Mouse (Mus musculus) intestine, postnatal 0 days (tissue): Measurements from ENCODE around the gene Olfr224. TPM values are rescaled to one million over a fixed set of nuclear protein-coding genes. Genes with fewer than 3 reads are reported as not detected.

Source experiments
- ATAC-seq: fragments of 200-750 bp; cut with Nextera tagmentation; 2 replicates; pipeline ENCODE4 v1.8.0; 2017; ENCODE audit warnings: mild to moderate bottlenecking, moderate TSS enrichment, moderate library complexity
- H3K27ac ChIP-seq: fragments of 300-500 bp; sonication (generic); 2 replicates; pipeline ENCODE4 v1.5.1; 2014; ENCODE audit warnings: mild to moderate bottlenecking, low read depth, low read length, moderate library complexity
- H3K27me3 ChIP-seq: fragments of 300-500 bp; sonication (generic); replicated peaks from 2 replicates; pipeline ENCODE4 v1.6.1; 2014; ENCODE audit warnings: low read length, mixed read lengths; ENCODE audit not compliant: control insufficient read depth, insufficient read depth
- H3K36me3 ChIP-seq: fragments of 300-500 bp; sonication (generic); 2 replicates; pipeline ENCODE4 v1.6.1; 2014; ENCODE audit warnings: mild to moderate bottlenecking, moderate library complexity; ENCODE audit not compliant: control insufficient read depth, insufficient read depth
- H3K4me1 ChIP-seq: fragments of 300-500 bp; sonication (generic); replicated peaks from 2 replicates; pipeline ENCODE4 v1.6.1; 2014; ENCODE audit warnings: antibody characterized with exemption, low read length, mixed read lengths; ENCODE audit not compliant: control insufficient read depth, insufficient read depth
- H3K4me2 ChIP-seq: fragments of 300-500 bp; sonication (generic); replicated peaks from 2 replicates; pipeline ENCODE4 v1.6.1; 2014; ENCODE audit warnings: low read depth, mild to moderate bottlenecking, moderate library complexity
- H3K4me3 ChIP-seq: fragments of 300-500 bp; sonication (generic); 2 replicates; pipeline ENCODE4 v1.5.1; 2014; ENCODE audit warnings: low read depth, low read length
- H3K9ac ChIP-seq: fragments of 300-500 bp; sonication (generic); 2 replicates; pipeline ENCODE4 v1.6.1; 2014; ENCODE audit warnings: mild to moderate bottlenecking, low read depth, low read length
- H3K9me3 ChIP-seq: fragments of 300-500 bp; sonication (generic); 2 replicates; pipeline ENCODE4 v1.6.1; 2016; ENCODE audit warnings: mixed run types; ENCODE audit not compliant: control insufficient read depth
- CTCF ChIP-seq: sonication (generic); IDR thresholded peaks from 2 replicates; pipeline ENCODE4 v1.5.1; 2016; ENCODE audit warnings: low read depth, mild to moderate bottlenecking, control low read depth, antibody characterized with exemption, moderate library complexity
- WGBS: fragments of 180-500 bp; shearing (Covaris S2); extraction: QIAGEN DNeasy Blood & Tissue Kit; methylation state at CpG from one replicate; pipeline ENCODE4 v1.1.7; 2014; 5-methylcytosine and 5-hydroxymethylcytosine counted together
- polyA plus RNA-seq: library from polyadenylated mRNA; unstranded; fragments of >200 nt; fragmentation: Nextera tagmentation; extraction: Ambion mirVana; gene quantifications from 2 replicates; pipeline ENCODE4 v1.2.1, GENCODE M21; 2015

Gene Olfr224
- polyA plus RNA-seq, 1 experiment from 2014 or later, result not detected

GRCm38 (mm10) chr11:58597837-58598236, 27.5 kb upstream of the Olfr224 start:
- WGBS, result 83% methylated on average over 13 of the region's 13 CpGs
- ATAC-seq, result no peak
- no peak overlapping the region for H3K27ac ChIP-seq
- no peak overlapping the region for H3K4me3 ChIP-seq
- peaks cover 60% of the 10 kb centered on the region for H3K27me3 ChIP-seq
- TF ChIP-seq CTCF, result no peak
- H3K9ac ChIP-seq, result no peak overlapping the region
- no peaks in the 10 kb centered on the region for H3K4me1 ChIP-seq
- no peaks in the 10 kb centered on the region for H3K36me3 ChIP-seq
- H3K9me3 ChIP-seq, result no peaks in the 10 kb centered on the region
- no peak overlapping the region for H3K4me2 ChIP-seq

- WGBS, result 82% methylated on average over 6 of the region's 6 CpGs
- H3K27ac ChIP-seq, result no peak within 1 kb of the TSS
- no peaks in the 10 kb centered on the region for H3K9me3 ChIP-seq
- no peaks in the 10 kb centered on the region for H3K36me3 ChIP-seq
- no peak for TF ChIP-seq CTCF
- no peak within 1 kb of the TSS for H3K9ac ChIP-seq
- no peak within 1 kb of the TSS for H3K4me3 ChIP-seq
- no peaks in the 10 kb centered on the region for H3K4me1 ChIP-seq
- no peak for ATAC-seq
- no peak within 1 kb of the TSS for H3K4me2 ChIP-seq
- H3K27me3 ChIP-seq, result peaks cover 41% of the 10 kb centered on the region
Measured at GRCm38 (mm10) chr11:58594814-58595213, 24.5 kb upstream of the Olfr224 start, which contains the start of gene Olfr324. TSS of gene Olfr324 (plus strand) at chr11:58595114.

GRCm38 (mm10) chr11:58588620-58589250, 18.4 kb upstream of the Olfr224 start:
- Histone ChIP-seq H3K4me2 (no peak overlapping the region), H3K27ac (no peak overlapping the region), H3K27me3 (peaks cover 23% of the 10 kb centered on the region), H3K4me1 (no peaks in the 10 kb centered on the region), H3K9me3 (no peaks in the 10 kb centered on the region), H3K4me3 (no peak overlapping the region), H3K9ac (no peak overlapping the region), H3K36me3 (no peaks in the 10 kb centered on the region)
- TF ChIP-seq CTCF, result no peak
- 66% methylated on average over 3 of the region's 3 CpGs for WGBS
- ATAC-seq, result no peak

GRCm38 (mm10) chr11:58587898-58588348, 17.6 kb upstream of the Olfr224 start:
- Histone ChIP-seq H3K27me3 (peaks cover 17% of the 10 kb centered on the region; the same call in 1 of the 2 replicates), H3K27ac (no peak overlapping the region), H3K9me3 (no peaks in the 10 kb centered on the region), H3K4me3 (no peak overlapping the region), H3K4me2 (no peak overlapping the region), H3K4me1 (no peaks in the 10 kb centered on the region), H3K9ac (no peak overlapping the region), H3K36me3 (no peaks in the 10 kb centered on the region)
- no peak for ATAC-seq
- peak; percentile 81 for TF ChIP-seq CTCF
- WGBS, result 72% methylated on average over 7 of the region's 7 CpGs

- H3K36me3 ChIP-seq, result no peaks in the 10 kb centered on the region
- no peaks in the 10 kb centered on the region for H3K4me1 ChIP-seq
- H3K9ac ChIP-seq, result no peak overlapping the region
- no peak overlapping the region for H3K4me2 ChIP-seq
- H3K27ac ChIP-seq, result no peak overlapping the region
- no peaks in the 10 kb centered on the region for H3K9me3 ChIP-seq
- no peak overlapping the region for H3K4me3 ChIP-seq
- WGBS, result 80% methylated on average over 8 of the region's 8 CpGs
- no peak for TF ChIP-seq CTCF
- ATAC-seq, result no peak
- peaks cover 7% of the 10 kb centered on the region; the same call in 1 of the 2 replicates for H3K27me3 ChIP-seq
Measured at GRCm38 (mm10) chr11:58578636-58579035, 8.3 kb upstream of the Olfr224 start.

- no peaks in the 10 kb centered on the region for H3K9me3 ChIP-seq
- no peak within 1 kb of the TSS for H3K4me2 ChIP-seq
- no peak for ATAC-seq
- TF ChIP-seq CTCF, result no peak
- peaks cover 7% of the 10 kb centered on the region; the same call in 1 of the 2 replicates for H3K27me3 ChIP-seq
- H3K9ac ChIP-seq, result no peak within 1 kb of the TSS
- WGBS, result 49% methylated on average over 1 of the region's 1 CpGs
- no peaks in the 10 kb centered on the region for H3K4me1 ChIP-seq
- H3K4me3 ChIP-seq, result no peak within 1 kb of the TSS
- no peaks in the 10 kb centered on the region for H3K36me3 ChIP-seq
- no peak within 1 kb of the TSS for H3K27ac ChIP-seq
Measured at GRCm38 (mm10) chr11:58577430-58577829, 7.1 kb upstream of the Olfr224 start, which contains the start of gene Olfr325. TSS of gene Olfr325 (plus strand) at chr11:58577730.
